Mouse (Mus musculus): ENCODE measurements around the gene Rab3ip. TPM values are rescaled to one million over a fixed set of nuclear protein-coding genes. Genes with fewer than 3 reads are reported as not detected.

Rab3ip gene
- polyA plus RNA-seq (2012; ENCODE audit: insufficient read depth, insufficient read length, missing spikeins): 5.8 and 6.2 TPM in 2 replicates

DNA sequence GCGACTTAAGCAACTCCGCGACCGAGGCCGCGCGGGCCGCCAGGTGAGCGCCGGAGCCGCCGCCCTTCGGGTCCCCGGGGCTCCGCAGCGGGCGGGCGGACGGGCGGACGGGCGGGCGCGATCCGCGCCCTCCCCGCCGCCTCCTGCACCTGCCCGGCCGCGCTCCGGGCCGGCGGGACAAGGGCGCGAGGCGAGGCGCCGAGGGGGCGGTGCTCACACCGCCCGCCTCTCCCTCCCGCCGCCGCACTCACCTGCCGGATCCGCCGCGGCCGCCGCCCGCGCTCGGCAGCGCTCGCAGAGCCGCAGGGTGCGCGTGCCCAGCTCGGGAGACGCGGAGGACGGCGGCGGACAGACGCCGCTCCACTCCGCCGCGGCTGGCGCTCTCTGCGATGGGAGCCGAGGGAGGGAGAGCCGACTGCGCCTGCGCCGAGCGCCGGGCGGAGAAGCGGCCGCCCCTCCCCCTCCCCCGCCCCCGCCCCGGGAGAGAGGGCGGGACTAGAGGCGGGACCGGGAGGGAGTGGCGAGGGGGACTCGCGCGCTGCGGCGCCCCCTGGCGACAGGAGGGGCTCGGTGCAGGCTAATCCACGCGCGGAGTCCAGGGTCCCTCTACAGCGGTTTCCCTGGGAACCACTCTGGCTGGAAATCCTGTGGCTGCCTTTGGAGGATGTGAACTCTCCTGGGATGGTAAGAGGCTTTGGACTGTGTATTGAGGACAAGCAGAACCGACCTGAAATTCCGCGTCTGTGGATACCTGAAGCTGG, at the start of gene Rab3ip:
TSS of gene Rab3ip (minus strand) at position 761 of the 761 bp plus-strand sequence.
- H3K4me3 ChIP-seq (ENCODE audit: insufficient read depth, low read length): peak within 1 kb of the TSS; percentile 86
- 0 out of 2 replicates have a peak within 1 kb of the TSS, but pooled peaks have one; percentile 7 for H3K27ac ChIP-seq (ENCODE audit: insufficient read depth, low read depth, low read length)
- TF ChIP-seq POLR2A (IDR thresholded peaks at IDR 0.05; ENCODE audit: borderline replicate concordance, low read depth, low read length) (no peak), CTCF (IDR thresholded peaks at IDR 0.05; ENCODE audit: low read depth, low read length) (peak; percentile 57)
- H3K4me1 ChIP-seq (ENCODE audit: control insufficient read depth, insufficient read depth, low read length): 0 out of 2 replicates have a peak, but pooled peaks cover 2% of the 10 kb centered on the region

- Histone ChIP-seq H3K4me1 (ENCODE audit: control insufficient read depth, insufficient read depth, low read length) (peaks cover 10% of the 10 kb centered on the region), H3K4me3 (ENCODE audit: insufficient read depth, low read length) (no peak overlapping the region), H3K27ac (ENCODE audit: insufficient read depth, low read depth, low read length) (no peak overlapping the region)
- TF ChIP-seq CTCF (IDR thresholded peaks at IDR 0.05; ENCODE audit: low read depth, low read length) (no peak), POLR2A (IDR thresholded peaks at IDR 0.05; ENCODE audit: borderline replicate concordance, low read depth, low read length) (no peak)
Measured at GRCm38 (mm10) chr10:116998716-116999455, 48.3 kb upstream of the Rab3ip start.

GRCm38 (mm10) chr10:116996236-116996600, 45.6 kb upstream of the Rab3ip start:
- TF ChIP-seq POLR2A (IDR thresholded peaks at IDR 0.05; ENCODE audit: borderline replicate concordance, low read depth, low read length) (no peak), CTCF (IDR thresholded peaks at IDR 0.05; ENCODE audit: low read depth, low read length) (no peak)
- H3K27ac ChIP-seq (ENCODE audit: insufficient read depth, low read depth, low read length): no peak overlapping the region
- H3K4me3 ChIP-seq (ENCODE audit: insufficient read depth, low read length): no peak overlapping the region

GRCm38 (mm10) chr10:116995584-116996235, 45.1 kb upstream of the Rab3ip start:
- Histone ChIP-seq H3K4me3 (ENCODE audit: insufficient read depth, low read length) (no peak overlapping the region), H3K27ac (ENCODE audit: insufficient read depth, low read depth, low read length) (no peak overlapping the region), H3K4me1 (ENCODE audit: control insufficient read depth, insufficient read depth, low read length) (peaks cover 10% of the 10 kb centered on the region)
- no peak for TF ChIP-seq POLR2A (IDR thresholded peaks at IDR 0.05; ENCODE audit: borderline replicate concordance, low read depth, low read length)
- TF ChIP-seq CTCF (IDR thresholded peaks at IDR 0.05; ENCODE audit: low read depth, low read length): no peak

More at GRCm38 (mm10) chr10:116996236-116996600, 45.6 kb upstream of the Rab3ip start:
- H3K4me1 ChIP-seq (ENCODE audit: control insufficient read depth, insufficient read depth, low read length): peaks cover 10% of the 10 kb centered on the region

- H3K27ac ChIP-seq (ENCODE audit: insufficient read depth, low read depth, low read length): no peak overlapping the region
- no peak for TF ChIP-seq CTCF (IDR thresholded peaks at IDR 0.05; ENCODE audit: low read depth, low read length)
- no peak for TF ChIP-seq POLR2A (IDR thresholded peaks at IDR 0.05; ENCODE audit: borderline replicate concordance, low read depth, low read length)
- H3K4me1 ChIP-seq (ENCODE audit: control insufficient read depth, insufficient read depth, low read length): peaks cover 10% of the 10 kb centered on the region
- no peak overlapping the region for H3K4me3 ChIP-seq (ENCODE audit: insufficient read depth, low read length)
Measured at GRCm38 (mm10) chr10:116995162-116995561, 44.6 kb upstream of the Rab3ip start.

- TF ChIP-seq POLR2A (IDR thresholded peaks at IDR 0.05; ENCODE audit: borderline replicate concordance, low read depth, low read length) (no peak), CTCF (IDR thresholded peaks at IDR 0.05; ENCODE audit: low read depth, low read length) (no peak)
- H3K4me3 ChIP-seq (ENCODE audit: insufficient read depth, low read length): no peak overlapping the region
- H3K4me1 ChIP-seq (ENCODE audit: control insufficient read depth, insufficient read depth, low read length): peaks cover 10% of the 10 kb centered on the region
- H3K27ac ChIP-seq (ENCODE audit: insufficient read depth, low read depth, low read length): no peak overlapping the region
Measured at GRCm38 (mm10) chr10:116993971-116994370, 43.4 kb upstream of the Rab3ip start.

DNA sequence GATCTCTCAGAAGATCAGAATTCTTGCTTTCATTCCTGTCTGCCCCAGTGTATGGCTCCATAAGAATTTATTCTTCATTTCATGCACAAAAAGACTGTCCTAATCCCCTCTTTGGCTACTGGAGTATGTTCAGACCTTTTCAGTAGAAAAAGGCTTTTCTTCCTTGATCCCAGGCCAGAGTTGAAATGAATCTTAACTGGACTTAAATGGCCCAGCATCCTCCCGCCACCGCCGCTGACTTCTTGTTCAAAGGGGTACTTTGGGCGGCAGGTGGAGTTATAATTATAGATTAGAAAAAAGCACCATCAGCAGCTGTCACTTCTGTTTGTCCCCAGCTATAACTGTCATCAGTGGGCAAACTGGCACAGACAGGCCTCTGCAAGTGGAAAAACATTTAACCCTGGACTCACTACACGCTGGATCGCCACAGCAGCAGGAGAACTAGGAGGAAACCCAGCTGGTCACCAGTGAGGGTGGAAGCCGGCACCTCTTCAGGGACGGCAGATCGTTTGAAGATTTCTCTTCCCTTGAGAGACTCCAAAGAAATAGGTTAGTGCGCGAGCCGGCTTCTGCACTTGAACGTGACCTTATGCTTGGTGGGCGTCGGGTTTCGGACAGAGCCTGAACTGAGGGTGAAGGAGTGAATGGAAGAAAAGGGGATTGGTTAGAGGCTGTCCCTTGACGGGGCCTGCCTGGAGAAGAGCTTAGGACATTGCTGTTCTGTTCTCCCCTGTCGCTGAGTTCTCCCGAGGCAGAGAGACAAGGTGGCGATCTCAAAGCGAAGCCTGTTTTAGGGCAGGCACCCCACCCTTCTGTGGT, 35.9 kb upstream of the Rab3ip start, which contains the start of gene Best3:
TSS of gene Best3 (plus strand) at position 51 of the 819 bp plus-strand sequence.
- no peak within 1 kb of the TSS for H3K27ac ChIP-seq (ENCODE audit: insufficient read depth, low read depth, low read length)
- H3K4me3 ChIP-seq (ENCODE audit: insufficient read depth, low read length): no peak within 1 kb of the TSS
- no peaks in the 10 kb centered on the region for H3K4me1 ChIP-seq (ENCODE audit: control insufficient read depth, insufficient read depth, low read length)
- TF ChIP-seq POLR2A (IDR thresholded peaks at IDR 0.05; ENCODE audit: borderline replicate concordance, low read depth, low read length) (no peak), CTCF (IDR thresholded peaks at IDR 0.05; ENCODE audit: low read depth, low read length) (no peak)

- Histone ChIP-seq H3K27ac (ENCODE audit: insufficient read depth, low read depth, low read length) (no peak overlapping the region), H3K4me3 (ENCODE audit: insufficient read depth, low read length) (no peak overlapping the region), H3K4me1 (ENCODE audit: control insufficient read depth, insufficient read depth, low read length) (no peaks in the 10 kb centered on the region)
- no peak for TF ChIP-seq CTCF (IDR thresholded peaks at IDR 0.05; ENCODE audit: low read depth, low read length)
Measured at GRCm38 (mm10) chr10:116984836-116985235, 34.3 kb upstream of the Rab3ip start.

- TF ChIP-seq POLR2A (IDR thresholded peaks at IDR 0.05; ENCODE audit: borderline replicate concordance, low read depth, low read length) (no peak), CTCF (IDR thresholded peaks at IDR 0.05; ENCODE audit: low read depth, low read length) (no peak)
- Histone ChIP-seq H3K4me3 (ENCODE audit: insufficient read depth, low read length) (no peak overlapping the region), H3K4me1 (ENCODE audit: control insufficient read depth, insufficient read depth, low read length) (no peaks in the 10 kb centered on the region), H3K27ac (ENCODE audit: insufficient read depth, low read depth, low read length) (no peak overlapping the region)
Measured at GRCm38 (mm10) chr10:116982526-116982925, 32.0 kb upstream of the Rab3ip start.

Measured in bone marrow macrophage, adult 2 months (primary cell).